Mouse (Mus musculus): ENCODE data around the gene Atl1. TPM values are rescaled to one million over a fixed set of nuclear protein-coding genes. Genes with fewer than 3 reads are reported as not detected.

Gene Atl1
- total RNA-seq, 2 experiments from 2014 or later = 1.7 to 2.4 TPM

DNA sequence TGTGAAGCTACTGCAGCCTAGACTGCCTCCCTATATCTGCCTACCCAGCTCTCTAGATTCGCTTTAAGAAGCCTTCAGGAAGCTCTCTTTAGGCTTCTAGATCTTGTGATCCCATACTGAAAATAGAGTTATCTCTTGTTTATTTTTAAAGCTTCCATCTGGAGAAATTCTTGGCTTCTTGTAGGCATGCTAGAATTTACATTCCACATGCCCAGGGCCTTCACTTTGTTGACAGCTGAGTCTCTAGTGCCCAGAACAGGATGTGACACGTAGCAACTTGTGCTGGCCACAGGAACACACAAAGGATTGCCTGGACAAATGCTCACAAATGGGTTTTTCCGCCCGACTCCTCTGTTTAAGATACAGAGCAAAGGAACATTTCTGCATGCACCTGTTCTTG lies 123.5 kb downstream of the Atl1 start:
- no peak for DNase-seq

Other genes starting within 250 kb of the Atl1 start
- 10 to 100 TPM; 35.3 to 39.6 TPM for gene Sos2, start 210.8 kb upstream of the Atl1 start, total RNA-seq (2021)
- 10 to 100 TPM; 31.2 to 32.7 TPM for gene L2hgdh, start 167.7 kb upstream of the Atl1 start, total RNA-seq (2021)
- gene Atp5s, start 167.7 kb upstream of the Atl1 start, total RNA-seq (2021) = 10 to 100 TPM; 11.9 to 12.3 TPM
- under 1 TPM; 0.54 to 0.56 TPM for gene Cdkl1, start 101.3 kb upstream of the Atl1 start, total RNA-seq (2021)
- 10 to 100 TPM; 19.2 to 20.4 TPM for gene Map4k5, start 586 bp downstream of the Atl1 start, total RNA-seq (2021)
- gene Sav1, start 94.4 kb downstream of the Atl1 start, total RNA-seq (2021) = 10 to 100 TPM; 32.6 to 39.0 TPM
- 10 to 100 TPM; 20.4 to 20.9 TPM for gene Nin, start 221.1 kb downstream of the Atl1 start, total RNA-seq (2021)